Mouse (Mus musculus): ENCODE results near the gene Grb10. TPM values are rescaled to one million over a fixed set of nuclear protein-coding genes. Genes with fewer than 3 reads are reported as not detected.

Gene Grb10
- polyA plus RNA-seq (2017; shearing (Covaris generic)), result not detected

DNA sequence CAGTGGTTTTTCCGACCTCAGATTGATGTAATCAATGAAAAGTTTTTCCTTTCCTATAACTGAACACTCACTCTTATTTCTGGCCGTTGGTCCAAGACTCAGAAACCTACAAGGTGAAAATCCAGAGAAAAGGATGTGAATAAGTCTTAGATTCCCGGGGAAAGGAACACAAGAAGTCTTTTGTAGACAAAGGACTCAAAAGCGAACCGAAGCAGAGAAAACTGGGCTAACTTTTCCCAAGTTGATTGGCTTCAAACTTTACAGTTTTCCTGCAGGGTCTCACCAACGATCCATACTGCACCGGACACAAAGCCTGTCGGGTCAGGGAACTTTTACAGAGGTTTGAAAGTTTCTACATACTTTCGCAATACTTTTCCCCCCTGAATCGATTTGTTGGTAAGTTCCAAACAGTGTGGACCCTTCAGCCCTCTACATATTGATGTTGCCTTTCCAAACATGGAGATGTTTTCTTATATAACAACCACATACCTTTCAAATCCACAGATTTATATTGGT, at the start of gene Grb10:
Gene Grb10 (minus strand): TSS at position 214 of the 516 bp plus-strand sequence.
- ATAC-seq, result no peak

DNA sequence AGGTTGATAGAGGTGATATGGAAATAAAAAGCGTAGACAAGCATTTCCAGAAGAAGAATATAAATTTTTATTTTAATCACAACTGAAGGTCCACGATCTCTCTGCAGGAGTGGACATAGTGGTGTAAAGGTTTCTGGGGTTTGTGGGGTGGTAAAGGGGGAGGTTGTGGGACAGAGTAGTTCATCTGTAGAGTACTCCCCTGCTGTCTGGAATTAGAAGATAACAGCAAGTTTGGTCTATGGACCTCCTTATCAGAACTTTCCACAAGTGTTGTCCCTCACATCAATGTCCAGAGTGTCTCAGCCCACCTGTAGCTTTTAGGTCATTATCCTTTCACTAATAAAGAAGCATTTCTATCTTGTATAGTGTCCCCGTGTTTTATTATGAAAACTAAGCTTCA, 43.2 kb upstream of the Grb10 start:
- no peak for ATAC-seq

DNA sequence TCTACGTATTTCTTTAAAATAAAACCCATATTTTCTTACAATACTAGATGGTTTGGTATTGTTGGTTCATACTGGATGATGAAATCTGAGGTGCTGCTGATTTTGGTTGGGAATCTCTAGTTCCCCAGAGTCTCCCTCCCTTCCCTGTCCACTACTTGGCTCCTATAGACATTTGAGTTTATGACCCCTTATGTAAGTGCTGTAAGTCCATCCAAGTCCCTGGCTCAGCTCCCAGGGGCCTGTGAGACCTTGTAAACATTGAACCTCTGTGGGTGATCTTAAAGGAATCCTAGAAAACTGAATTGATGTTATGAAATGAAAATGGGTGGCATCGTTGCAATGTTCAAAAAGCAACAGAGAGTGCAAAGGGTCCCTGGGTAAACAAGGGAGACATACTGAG, 40.7 kb upstream of the Grb10 start:
- ATAC-seq, result no peak

DNA sequence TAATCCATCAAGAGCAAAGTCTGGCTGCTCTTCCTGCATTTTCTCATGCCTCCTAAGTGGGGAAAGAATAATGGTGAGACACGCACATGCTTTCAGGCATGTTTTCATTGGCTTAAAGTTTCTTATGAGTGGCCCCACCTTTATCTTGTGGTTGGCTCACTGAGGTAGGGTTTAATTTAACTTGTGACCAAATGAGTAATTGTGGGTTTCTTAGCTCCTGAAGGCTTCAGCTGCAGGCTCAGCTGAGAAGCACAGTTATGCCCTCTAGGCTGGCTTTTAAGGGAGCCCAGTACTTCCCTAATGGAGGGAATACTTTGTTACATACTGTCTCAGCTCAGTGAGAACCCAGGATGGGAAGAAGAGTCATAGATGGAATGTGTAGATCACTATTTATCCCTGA, 37.0 kb upstream of the Grb10 start:
- ATAC-seq, result no peak

DNA sequence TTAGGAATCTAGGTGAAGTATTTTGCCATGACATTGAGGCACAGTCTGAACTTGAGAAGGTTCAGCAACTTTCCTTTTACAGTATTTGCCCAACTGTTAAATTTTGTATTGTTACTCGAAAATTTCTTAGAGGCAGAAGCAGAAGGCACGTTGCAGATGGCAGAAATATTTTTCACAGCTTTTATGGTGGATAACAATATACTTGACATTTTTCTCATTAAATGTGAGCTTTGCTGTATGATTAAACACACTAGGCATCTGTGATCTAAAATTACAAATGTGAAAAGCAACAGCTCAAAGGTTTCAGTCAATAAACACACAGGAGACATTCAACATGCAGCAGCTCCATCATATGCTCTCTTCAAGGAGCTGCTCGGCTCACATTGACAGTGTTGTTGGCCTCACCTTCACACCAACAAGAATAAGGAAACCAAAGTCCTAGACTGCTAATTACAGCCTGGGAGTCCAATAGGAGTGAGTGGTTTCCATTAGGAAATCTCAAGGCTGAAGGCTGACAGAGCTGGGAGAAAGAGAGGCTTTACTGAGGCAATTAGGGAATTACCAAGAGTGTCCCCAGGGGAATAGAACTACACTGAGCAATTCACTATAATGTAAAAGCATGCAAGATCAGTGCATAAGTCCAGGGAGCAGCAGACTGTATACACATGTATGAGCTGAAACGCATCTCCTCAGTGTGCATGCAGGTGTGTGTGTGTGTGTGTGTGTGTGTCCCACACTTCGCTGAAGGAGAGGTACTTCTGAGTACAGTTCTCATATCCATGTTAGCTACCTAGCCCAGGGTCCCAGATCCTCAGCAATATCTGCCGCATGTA, 35.1 kb upstream of the Grb10 start:
- no peak for ATAC-seq

DNA sequence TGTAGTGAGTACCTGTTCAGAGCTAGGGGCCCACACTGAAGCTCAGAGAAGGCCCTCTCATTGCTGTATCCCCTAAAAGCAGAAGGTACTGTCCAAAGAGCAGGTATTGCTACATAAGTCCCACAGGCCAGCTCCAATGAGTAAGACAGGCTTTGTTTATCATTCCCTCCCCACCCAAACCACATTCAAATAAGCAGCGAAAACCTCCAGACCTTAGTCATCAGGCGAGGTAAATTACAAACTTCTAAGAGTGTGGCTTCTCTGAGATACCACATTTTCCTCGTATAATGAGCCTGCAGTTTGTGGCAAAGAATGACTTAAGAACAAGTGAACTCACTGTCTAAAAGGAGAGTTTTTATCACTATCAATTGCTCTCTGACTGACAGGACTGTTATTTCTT, 33.8 kb upstream of the Grb10 start:
- no peak for ATAC-seq

DNA sequence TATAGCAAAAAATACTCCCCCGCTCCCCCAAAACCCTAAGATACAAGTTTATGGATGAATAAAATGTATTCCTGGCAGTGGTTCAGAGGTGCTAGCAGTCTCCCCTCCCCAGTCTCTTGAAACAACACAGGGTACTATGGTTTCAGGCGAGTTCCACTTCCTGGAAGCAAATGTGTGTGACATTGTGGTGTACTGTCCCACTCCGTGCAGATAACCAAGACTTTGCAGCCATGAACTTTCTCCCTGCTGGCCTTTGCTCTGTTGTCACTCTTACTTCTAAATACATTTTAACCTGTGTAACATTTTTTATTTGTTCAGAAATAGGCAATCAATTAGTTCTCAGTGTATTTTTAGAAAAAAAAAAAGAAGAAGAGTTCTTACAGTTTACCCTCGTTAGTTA, 20.5 kb upstream of the Grb10 start:
- no peak for ATAC-seq

DNA sequence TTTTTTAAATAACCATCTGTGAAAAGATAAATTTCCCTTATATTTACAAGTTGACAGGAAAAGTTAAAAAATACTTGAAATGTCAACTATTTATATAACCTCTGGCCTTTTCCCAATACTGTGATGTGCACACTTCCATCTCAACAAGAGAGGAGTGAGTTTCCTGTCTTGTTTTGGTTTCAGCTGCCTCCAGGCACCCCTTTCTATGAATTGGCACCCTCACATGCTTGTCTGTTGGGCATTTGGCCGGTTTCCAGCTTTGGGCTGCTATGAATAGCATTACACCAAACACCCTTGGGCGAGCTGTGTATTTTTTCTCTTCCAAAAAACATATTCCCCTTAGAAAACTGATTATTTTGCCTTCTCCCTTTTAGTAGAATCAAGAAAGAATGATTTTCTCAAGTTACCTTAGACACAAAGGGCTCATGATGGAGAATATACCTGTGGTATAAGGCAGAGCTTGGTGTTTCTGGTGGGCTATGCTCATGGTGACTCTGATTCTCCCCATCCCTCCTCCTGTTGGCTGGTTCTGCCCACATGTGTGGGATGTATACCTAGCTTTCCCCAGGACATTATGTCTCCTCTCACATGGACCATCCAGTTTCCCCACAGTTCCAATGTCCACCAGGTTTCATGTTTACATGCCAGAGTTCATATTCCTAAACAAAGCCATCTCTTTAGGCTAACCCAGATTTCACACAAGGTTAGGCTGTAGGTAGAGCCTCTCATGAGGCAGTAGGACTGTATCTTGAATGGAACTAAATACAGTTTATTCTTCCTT, 10.3 kb upstream of the Grb10 start:
- ATAC-seq, result no peak

DNA sequence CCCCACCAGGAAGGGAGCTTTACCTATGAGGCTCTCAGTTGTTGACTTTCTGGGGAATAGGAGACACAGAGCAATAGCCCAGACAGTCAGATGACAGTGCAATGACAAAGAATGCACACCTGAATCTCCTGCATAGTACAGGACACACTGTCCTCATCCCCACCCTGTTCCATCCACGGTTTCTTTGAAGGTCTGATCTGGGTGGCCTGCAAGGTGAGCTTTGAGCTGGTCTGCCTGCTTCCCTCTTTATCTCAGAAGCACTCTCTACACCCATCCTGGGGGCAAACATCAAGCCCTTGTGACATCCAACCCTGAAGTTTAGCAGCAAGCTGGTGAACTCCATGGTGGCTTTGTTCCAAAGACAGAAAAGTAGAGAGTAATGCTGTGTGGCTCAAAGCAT, 9.7 kb upstream of the Grb10 start:
- ATAC-seq, result no peak

DNA sequence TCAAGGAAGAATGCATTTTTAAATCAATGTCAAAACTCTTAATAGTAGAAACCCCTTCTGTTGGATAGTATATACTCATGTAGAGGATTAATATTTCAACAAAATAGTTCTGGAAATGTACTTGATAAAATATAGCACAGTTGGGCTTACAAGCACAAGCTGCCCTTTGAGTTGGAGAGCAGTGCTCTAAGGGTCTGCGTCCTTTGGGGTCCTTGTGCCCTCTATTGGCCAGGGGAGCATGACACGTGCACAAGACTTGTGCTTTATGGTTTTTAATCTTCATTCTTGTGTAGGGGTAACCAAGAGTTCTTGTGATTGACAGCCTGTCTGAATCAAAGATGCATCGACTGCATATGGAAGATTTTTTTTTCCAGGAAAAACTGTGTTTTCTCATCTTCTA, 5.8 kb upstream of the Grb10 start:
- no peak for ATAC-seq

DNA sequence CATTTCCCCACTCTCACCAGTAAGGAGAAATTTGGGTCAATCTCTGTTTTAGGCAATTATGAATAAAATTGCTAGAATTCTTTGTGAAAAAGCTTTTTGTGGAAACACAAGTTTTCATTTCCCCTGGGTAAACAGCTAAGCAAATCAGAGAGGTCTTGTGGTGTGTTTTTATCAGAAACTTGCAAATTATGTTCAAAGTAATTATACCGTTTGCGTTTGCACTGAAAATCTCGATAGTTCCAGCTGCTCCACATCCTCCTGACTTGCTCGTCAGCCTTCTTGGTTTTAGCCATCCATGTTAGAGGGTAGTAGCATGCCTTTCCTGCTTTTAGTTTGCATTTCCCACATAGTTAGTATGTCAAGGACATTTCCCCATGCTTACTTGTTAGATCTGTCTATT, 3.3 kb upstream of the Grb10 start:
- ATAC-seq, result no peak

DNA sequence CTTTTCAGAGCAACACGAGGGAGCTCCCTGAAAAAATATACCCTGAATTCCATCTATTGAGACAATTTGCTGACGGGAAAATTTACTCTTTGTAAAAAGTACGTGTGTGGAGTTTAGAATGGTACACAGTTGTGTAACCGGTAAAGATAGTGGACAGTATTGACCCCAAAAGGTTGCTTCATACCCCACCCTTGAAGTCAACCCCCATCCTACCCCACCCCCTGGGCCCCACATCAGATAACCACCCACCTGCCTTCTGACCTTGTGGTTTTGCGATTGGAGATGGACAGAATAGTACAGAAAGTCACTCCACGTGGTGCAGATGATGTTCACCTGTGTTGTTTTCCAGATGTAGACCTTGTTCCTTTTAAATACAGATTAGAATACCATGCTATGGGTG, 2.9 kb upstream of the Grb10 start:
- ATAC-seq, result no peak

DNA sequence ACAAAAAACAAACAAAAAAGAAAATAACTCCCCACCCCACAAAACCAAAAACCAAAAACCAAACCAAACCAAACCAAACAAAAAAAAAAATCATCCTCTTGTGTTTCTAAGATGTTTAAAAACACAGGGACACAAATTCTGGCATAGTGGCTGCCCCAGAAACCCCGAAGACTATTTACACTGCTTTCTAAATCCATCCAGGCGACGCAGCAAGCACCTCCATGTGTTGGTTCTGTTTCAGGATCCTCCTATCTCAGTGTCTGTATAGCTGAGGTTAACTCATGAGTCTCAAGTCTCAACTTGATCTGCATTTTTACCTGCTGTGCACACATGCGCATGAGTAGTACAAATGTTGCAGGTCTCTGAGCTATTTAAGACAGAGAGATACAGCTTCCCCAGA, 1.9 kb upstream of the Grb10 start:
- no peak for ATAC-seq

DNA sequence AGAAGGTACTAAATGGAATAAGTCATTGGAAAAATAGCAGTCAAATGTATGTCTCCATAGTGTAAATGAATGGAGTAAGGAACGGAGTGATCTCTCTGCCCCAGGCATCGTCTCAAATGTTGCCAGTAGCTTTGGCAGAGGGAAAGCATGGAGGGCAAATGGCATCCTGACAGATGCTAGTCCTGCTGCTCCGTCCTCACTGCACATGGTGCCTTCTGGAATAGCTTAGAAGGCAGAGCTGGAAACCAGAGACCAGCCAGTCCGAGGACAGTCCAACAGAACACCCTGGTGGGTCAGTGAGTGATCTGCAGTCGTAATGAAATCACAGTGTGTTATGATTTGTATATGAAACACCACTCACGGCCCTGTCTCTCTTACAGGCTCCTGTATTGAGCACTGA, 1.3 kb upstream of the Grb10 start:
- no peak for ATAC-seq

DNA sequence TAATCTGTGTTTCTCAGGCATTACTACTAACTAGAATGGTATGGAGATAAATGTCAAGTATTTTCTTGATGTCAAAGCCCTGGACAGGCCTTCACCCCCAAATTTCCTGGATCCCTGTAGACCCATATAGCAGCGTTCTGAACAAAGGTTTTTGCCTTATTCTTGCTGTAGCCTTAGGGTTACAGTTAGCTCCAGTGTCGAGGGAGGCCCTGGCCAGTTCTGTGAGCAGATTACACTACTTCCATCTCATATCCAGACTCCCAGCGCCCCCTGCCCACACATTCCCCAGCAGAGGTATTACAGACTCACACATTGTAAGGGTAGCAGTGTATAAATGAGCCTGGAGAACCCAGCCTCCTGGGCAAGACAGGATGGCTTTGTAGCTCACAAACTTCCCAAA, 615 bp upstream of the Grb10 start:
- ATAC-seq, result no peak

DNA sequence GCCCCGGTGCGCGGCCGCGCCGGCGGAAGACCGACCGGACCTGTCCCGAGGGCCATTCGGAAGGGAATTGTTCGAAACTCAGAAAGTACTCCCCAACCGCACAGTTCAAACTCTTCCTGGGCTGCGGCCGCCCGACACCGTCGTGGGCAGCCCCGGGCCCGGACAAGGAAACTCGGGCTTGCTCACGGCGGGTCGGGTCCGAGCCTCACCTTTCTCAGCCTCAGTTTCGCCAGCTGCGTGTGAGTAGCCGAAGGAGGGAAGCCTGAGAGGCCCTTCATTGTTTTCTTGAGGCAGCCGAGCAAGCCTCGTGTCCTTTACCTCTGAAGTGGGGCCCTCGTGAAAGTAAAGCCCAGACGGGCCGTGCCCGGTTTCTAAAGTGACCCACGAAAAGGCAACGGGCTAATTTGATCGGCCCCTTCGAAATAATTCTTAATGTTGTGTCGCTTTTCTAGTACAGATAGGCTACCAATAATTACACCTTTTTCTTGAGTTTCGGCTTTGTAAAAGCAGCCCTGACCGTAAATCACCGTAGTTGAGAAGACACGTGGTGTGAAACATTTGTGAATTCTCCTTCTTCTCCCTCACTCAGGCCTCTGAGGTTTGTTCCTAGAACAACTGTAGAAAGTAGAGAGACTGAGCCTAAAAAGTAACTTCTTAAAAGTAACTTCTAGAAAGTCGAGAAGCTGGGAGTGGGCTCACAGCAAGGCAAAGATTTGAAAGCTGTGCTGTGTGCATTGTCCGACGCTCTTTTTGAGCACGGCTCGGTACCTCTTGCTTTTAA, 604 bp downstream of the Grb10 start:
- ATAC-seq, result no peak

DNA sequence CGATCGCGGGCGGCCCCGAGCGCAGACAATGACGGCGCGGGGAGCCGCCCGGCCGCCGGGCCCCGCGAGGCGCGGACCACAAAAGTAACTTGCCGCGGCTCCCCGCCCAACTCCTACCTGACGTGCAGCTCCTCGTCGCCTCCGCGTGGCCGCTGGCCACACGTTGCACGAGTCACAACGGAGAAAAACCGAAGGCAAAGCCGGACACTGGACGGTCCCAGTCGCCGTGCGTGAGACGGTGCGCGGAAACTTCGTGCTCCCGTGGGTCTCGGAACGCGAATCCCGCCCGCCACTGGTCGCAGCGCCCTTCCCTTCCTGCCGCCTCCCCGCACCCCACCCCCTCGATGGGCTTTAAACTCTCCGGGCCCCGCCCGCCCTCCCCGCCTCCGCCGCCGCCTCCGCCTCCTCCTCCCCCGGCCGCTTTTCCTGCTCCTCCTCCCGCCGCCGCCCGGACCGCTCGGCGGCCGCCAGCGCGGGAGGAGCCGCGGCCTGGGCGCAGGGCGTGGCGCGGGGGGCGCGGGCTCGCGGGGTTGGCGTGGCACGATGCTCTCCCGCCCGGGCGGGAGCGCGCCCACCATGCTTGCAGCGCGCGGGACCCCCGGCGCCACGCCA, 1.3 kb downstream of the Grb10 start:
- ATAC-seq, result no peak

DNA sequence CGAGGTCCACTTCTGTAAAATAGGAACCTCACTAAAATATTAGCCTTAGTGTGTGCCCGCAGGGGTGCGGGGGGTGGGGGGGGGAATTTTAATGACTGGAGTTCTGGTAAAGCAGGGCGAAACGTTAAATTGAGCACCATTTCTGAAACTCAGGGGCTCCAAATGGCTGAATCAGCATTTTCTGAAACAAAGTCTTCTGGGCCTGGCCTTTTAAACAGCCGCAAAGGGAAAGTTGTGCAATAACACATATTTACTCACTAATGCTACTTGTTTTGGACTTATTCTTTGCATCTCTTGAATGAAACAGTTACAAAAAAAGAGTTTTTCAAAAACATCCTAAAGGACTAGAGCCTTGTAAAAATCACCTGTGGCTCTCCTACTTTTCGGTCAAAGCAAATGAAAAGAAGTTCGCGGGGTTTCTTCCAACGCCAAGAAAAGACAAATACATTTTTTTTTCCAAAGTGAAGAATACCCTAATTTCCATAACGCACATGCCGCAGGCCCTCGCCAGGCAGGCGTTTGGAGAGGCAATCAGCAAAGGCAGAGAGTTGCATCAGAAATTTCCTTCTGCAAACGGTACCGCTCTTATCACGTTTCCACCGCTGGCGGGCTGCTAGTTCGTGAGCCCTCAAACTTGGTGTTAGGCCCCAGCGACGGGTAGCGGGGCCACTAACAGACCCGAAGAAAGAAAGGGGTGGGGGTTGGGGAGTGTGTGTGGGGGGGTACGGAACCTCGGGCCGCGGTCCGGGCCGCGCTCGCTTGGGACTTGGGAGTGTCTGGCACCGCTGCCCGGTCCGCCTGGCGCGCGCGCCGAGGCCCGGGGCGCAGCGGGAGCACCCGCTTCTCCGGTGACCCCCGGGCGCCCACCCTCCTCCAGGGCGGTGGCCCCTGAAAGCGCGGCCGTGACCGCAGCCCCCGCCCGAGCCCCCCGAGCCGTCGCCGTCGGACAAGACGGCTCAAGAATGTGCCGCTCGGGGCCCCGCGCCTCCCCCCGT, 2.3 kb downstream of the Grb10 start:
- no peak for ATAC-seq

DNA sequence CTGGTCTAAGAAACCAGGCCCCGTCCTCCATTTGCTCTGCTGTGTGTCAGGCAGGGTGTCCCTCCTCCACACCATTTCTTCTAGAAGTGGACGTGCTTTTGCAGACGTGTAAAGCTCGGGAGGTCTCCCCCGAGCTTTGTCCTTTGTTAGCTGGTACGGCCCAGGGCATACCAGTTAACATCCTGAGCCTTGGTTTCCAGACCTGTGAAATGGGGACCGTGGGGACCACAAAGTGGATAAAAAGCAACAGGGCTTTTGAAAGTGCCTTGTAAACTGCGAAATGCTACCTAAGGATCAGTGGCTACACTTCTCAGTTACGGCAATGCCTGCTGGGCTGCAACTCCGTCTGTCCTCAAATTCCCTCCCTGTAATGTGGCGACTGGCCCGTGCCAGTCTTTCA, 3.2 kb downstream of the Grb10 start:
- ATAC-seq, result no peak

DNA sequence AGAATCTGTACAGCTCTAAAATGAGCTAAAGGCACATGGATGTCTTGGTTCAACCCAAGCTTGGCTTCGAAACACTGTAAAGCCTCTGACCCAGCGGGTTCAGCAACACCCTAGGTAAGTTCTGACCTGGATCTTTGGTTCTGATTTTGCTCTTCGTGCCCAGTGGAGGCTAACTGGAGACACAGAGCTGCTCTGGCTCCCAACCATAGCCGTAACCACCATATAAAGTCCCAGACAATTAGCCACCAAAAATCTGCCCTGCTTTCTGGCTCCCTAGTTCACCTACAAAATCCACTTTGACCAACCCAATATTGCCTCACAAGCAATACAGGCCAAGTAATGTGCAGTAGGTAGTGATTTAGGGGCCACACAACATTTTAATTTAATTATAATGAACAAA, 3.7 kb downstream of the Grb10 start:
- ATAC-seq, result no peak

DNA sequence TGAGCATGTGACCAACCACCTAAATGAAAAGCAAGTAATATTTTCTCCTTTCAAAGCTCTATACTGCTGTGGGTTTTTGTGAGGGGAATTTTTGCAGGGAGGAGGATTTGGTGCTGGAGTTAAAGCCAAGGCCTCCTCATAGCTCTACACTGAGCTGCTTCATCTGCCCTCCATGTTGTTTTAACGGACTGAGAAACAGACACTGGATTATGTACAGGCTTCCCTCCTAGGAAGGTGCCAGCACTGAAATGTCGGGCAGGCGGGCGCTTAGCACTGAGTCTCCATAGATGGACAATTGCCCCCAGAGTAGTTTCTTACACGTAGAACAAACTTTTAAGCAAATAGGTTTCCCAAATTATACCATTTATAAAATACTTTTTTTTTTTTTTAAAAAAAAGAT, 4.1 kb downstream of the Grb10 start:
- no peak for ATAC-seq
